Mouse (Mus musculus) telencephalon, adult 2 months (tissue): ENCODE results near the gene Tex19.1.

ENCODE experiments used
- DNase-seq: peaks from one replicate; pipeline ENCODE4 v3.0.0-alpha.2; 2011; ENCODE audit warnings: low read depth, low spot score

The Tex19.1 gene

DNA sequence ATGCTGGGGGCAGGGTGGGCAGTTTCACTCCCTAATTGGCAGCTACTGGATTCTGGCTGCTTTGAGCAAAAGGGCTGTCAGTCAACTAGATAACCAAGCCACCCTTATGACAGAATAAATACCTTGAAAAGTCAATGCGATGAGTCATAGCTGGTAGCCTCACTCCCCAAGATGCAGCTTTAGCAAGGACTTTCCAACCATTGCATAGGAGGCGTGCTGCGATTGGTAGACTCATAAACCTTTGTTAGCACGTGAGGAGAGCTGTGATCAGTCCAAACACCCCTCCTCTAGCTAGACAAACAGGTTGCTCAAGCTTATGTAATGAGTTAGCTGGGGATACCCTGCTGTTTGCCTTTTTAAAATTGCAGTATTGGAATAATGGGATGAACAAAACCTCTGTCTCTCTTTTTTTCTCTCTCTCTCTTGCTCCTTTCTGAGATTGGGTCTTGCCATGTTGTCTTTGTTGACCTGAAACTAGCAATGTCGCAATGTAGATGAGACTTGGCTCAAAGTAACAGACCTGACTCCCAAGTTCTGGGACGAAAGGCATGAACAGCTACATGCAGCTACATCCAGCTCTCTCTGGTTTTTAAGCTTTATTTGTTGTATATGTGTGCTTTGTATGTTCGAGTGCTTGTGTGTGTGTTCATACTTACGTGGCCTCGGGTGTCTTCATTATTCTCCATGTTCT is 2.5 kb upstream of the Tex19.1 start:
- no peak for DNase-seq

DNA sequence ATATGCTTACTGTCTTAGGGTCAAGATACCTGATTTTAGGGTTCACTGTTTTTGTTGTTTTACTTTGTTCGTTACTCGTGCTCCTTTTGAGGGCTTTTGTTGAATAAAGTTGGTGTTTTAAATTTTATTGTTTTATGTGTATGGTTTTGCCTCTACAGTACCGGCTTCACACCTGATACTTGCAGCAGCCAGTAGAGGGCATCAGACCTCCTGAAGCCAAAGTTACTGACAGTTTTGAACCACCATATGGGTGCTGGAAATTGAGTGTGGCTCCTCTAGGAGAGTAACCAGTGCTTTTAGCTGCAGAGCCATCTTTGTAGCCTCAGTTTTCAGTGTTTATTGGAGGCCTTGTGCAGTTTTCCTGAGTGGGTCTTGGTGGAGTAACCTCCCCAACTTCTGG is 2.2 kb downstream of the Tex19.1 start:
- no peak for DNase-seq

GRCm38 (mm10) chr11:121154203-121154602 is 8.3 kb downstream of the Tex19.1 start:
- no peak for DNase-seq

GRCm38 (mm10) chr11:121156411-121156891 is 10.5 kb downstream of the Tex19.1 start:
- DNase-seq = no peak

DNA sequence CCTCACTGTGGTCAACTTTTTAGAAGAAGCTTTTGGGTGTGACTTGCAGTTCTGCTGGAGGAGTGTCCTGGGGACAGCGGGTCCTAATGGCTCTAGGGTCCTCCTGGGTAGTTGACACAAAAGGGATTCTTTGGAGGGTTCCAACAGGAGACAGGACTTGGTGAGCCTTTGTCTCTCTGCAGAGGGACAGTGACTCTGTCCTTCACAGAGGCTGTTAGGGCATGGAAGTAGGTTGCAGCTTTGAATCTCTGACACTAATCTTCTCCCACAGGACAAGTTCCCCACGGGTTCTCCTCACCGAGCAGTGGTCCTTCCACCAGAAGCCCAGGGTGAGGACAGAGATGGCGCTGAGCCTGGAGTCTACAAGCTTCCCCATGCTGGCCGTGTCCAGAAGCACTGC is 14.0 kb downstream of the Tex19.1 start, which contains the start of gene Uts2r:
Uts2r (plus strand) TSS at position 301 of the 400 bp plus-strand sequence.
- no peak for DNase-seq

DNA sequence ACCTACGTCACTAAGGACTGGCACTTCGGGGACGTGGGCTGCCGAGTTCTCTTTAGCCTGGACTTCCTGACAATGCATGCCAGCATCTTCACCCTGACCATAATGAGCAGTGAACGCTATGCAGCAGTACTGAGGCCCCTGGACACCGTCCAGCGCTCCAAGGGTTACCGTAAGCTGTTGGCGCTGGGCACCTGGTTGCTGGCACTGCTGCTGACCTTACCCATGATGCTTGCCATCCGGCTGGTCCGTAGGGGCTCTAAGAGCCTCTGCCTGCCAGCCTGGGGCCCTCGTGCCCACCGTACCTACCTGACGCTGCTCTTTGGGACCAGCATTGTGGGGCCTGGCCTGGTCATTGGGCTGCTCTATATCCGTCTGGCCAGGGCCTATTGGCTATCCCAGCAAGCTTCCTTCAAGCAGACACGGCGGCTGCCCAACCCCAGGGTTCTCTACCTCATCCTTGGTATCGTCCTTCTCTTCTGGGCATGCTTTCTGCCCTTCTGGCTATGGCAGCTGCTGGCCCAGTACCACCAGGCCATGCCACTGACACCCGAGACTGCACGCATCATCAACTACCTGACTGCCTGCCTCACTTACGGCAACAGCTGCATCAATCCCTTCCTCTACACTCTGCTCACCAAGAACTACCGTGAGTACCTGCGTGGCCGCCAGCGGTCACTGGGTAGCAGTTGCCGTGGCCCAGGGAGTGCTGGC is 14.8 kb downstream of the Tex19.1 start:
- DNase-seq = no peak

- no peak for DNase-seq
Measured at GRCm38 (mm10) chr11:121163751-121164150, 17.8 kb downstream of the Tex19.1 start.

- no peak for DNase-seq
Measured at GRCm38 (mm10) chr11:121173203-121173602, 27.3 kb downstream of the Tex19.1 start.

GRCm38 (mm10) chr11:121174234-121174633 is 28.3 kb downstream of the Tex19.1 start:
- no peak for DNase-seq

DNA sequence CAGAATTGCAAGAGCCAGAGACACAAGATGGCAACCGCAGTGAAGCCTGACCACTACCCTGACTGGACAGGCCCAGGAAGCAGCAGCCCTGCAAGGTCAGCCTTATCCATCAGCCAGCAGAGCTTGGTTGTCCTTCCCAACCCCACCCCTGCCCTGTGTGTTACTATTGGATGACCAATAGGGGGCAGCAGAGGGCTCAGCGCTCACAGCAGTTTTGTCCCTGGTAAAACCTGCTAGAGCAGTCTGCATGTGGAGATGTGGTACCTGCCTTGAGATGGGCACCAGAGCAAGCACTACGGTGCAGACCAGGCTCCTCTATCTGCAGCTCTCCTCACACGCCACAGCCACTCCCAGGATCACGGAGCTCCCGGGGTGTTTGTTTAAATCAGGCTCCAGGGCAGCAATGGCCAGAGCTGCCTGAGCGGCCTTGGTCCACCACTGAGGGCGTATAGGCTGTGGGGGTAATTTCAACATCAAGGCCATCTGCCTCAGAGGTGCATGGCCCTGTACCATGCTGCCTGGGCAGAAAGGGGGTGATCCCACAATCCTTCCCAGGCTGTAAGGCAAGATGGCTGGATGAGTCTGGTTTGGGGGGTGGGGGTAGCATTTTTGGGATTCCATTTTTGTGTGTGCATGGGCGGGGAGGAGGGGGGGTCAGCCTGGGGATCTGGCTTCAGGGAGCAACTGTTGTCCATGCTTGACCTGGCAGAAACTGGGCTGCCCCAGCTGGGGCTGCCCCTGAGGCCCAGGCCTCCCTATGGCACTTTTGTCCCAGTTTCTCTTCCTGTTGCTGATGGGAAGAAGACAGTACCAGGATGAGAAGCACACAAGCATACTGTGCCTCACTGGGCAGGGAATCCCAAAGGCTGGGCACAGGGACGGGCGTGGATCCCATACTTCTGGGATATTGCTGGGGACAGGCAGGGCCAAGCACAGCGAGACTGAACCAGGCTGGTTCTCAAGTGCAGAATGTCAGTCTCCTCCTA is 30.6 kb downstream of the Tex19.1 start:
- DNase-seq = no peak

GRCm38 (mm10) chr11:121189681-121190080 is 43.7 kb downstream of the Tex19.1 start:
- no peak for DNase-seq

GRCm38 (mm10) chr11:121192742-121193141 is 46.8 kb downstream of the Tex19.1 start:
- DNase-seq = no peak

GRCm38 (mm10) chr11:121193415-121193814 is 47.5 kb downstream of the Tex19.1 start:
- DNase-seq = no peak
